Mouse (Mus musculus): ENCODE measurements at regions not wholly inside any gene's neighbourhood (a gene's known extent, or its start where the extent isn't known, plus 50 kb on each side); places are given as distances from the start of the nearest gene placed in this dataset.
A peak's percentile ranks its signal among the peaks of the same experiment; 100 is the strongest.

- ATAC-seq, result no peak
These were observed 86.7 kb upstream of the Zfp366 start for GRCm38 (mm10) chr13:99097606-99098545.

GRCm38 (mm10) chr13:99096837-99097236 lies 87.8 kb upstream of the Zfp366 start:
- no peak for ATAC-seq

GRCm38 (mm10) chr13:99095006-99095405 lies 89.6 kb upstream of the Zfp366 start:
- no peak for ATAC-seq

- ATAC-seq, result no peak
These were observed 90.4 kb upstream of the Zfp366 start for GRCm38 (mm10) chr13:99094221-99094620.

GRCm38 (mm10) chr13:99093269-99093668 lies 91.4 kb upstream of the Zfp366 start:
- peak; percentile 63 for ATAC-seq

GRCm38 (mm10) chr13:99092279-99092930 lies 92.2 kb upstream of the Zfp366 start:
- no peak for ATAC-seq

GRCm38 (mm10) chr13:99091562-99092278 lies 92.9 kb upstream of the Zfp366 start:
- no peak for ATAC-seq

GRCm38 (mm10) chr13:99090361-99090760 lies 94.3 kb upstream of the Zfp366 start:
- no peak for ATAC-seq

- ATAC-seq, result no peak
These were observed 96.3 kb upstream of the Zfp366 start for GRCm38 (mm10) chr13:99088285-99088684.

GRCm38 (mm10) chr13:99079331-99079761 lies 95.0 kb upstream of the 1700024P04Rik start:
- ATAC-seq, result no peak

- ATAC-seq, result no peak
These were observed 94.3 kb upstream of the 1700024P04Rik start for GRCm38 (mm10) chr13:99078643-99079042.

- ATAC-seq, result no peak
These were observed 92.8 kb upstream of the 1700024P04Rik start for GRCm38 (mm10) chr13:99077039-99077749.

- ATAC-seq, result no peak
These were observed 91.1 kb upstream of the 1700024P04Rik start for GRCm38 (mm10) chr13:99075467-99075866.

GRCm38 (mm10) chr13:99071821-99072414 lies 87.6 kb upstream of the 1700024P04Rik start:
- no peak for ATAC-seq

- ATAC-seq, result no peak
These were observed 87.0 kb upstream of the 1700024P04Rik start for GRCm38 (mm10) chr13:99071413-99071812.

GRCm38 (mm10) chr13:99069767-99070166 lies 85.4 kb upstream of the 1700024P04Rik start:
- no peak for ATAC-seq

- ATAC-seq, result no peak
These were observed 83.1 kb upstream of the 1700024P04Rik start for GRCm38 (mm10) chr13:99067504-99067903.

GRCm38 (mm10) chr13:99063431-99063830 lies 79.1 kb upstream of the 1700024P04Rik start:
- no peak for ATAC-seq

GRCm38 (mm10) chr13:99062936-99063335 lies 78.6 kb upstream of the 1700024P04Rik start:
- no peak for ATAC-seq

GRCm38 (mm10) chr13:99058131-99058970 lies 74.0 kb upstream of the 1700024P04Rik start:
- no peak for ATAC-seq

- ATAC-seq, result no peak
These were observed 73.3 kb upstream of the 1700024P04Rik start for GRCm38 (mm10) chr13:99057696-99058095.
